Mouse (Mus musculus) heart, postnatal 25 days (tissue): ENCODE data around the gene Nelfb. TPM values are rescaled to one million over a fixed set of nuclear protein-coding genes. Genes with fewer than 3 reads are reported as not detected.
A peak's percentile ranks its signal among the peaks of the same experiment; 100 is the strongest.

Experiments used
- DNase-seq: peaks from one replicate; pipeline ENCODE4 v3.0.0; 2022; ENCODE audit warnings: low spot score
- intact Hi-C: fragments of 180-260 bp; cut with DNase I; formaldehyde crosslinking; loops from one replicate; pipeline ENCODE4 v1.15.1; 2025
- total RNA-seq, 2 experiments: library from RNA; stranded (reverse); gene quantifications; 2 replicates each; pipeline ENCODE4 v1.2.3; 2021

Gene Nelfb
- total RNA-seq, 2 experiments from 2014 or later, result 36.1 to 40.6 TPM

- no peak for DNase-seq
- intact Hi-C loops, result loop anchor here (5.0 to 10.0 kb wide), 2 partner anchors 39 to 216 kb away; partner anchors contain the start of gene Dph7
Observed at GRCm38 (mm10) chr2:25180973-25181890, 30.1 kb downstream of the Nelfb start.

DNA sequence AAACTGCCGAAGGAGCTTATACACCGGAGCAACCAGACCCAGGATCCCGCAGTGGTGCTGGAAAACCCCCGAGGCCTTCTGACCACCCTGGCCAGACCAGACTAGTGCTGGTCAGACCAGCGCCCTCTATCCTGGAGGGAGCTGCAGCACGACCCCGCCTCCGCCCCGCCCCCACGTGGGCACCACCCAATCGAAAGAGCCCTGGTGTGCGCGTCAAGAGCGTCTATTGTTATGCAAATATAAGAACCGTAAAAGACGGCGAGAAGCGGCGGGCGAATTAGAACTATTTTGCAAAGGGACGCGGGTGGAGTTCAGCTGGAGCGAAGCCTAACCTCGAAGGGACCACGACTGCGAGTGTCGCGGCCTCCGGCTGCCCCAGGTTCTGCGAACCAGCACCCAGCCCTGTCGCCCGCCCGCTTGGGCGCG, 30.8 kb downstream of the Nelfb start, which contains the start of gene Nrarp:
Gene Nrarp (plus strand): TSS at position 281 of the 426 bp plus-strand sequence.
- DNase-seq, result peak; percentile 90
- intact Hi-C loops, result loop anchor here (5.0 to 10.0 kb wide), 2 partner anchors 38 to 216 kb away; partner anchors contain the start of gene Dph7

DNA sequence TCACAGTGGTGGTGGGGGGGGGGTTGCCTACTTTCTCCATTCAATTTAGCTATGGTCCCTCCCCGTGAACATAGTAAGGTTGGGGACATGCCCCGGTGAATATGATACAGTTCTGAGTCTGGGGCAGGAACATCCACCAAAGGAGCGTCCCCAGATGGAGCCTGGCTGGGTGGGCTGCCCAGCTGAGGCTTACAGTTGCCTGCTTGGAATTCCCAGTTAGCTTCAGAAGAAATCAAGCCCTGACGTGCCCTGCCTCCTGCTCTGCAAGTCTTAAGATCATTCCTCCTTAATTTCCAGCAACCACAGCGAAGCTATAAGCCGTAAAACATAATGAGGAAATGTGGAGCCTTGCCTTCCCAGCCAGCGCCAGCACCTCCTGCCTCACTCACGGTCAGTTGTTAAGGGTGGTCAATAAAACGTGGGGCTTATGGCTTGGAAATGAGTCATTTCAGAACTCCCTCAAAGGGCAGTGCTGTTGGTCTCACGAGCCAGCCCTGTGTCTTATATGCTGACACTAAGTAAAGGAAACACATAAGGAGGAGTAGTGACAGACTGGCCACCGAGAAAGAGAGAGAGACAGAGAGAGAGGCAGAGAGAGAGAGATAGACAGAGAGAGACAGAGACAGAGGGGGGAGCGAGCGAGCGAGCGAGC, 31.6 kb downstream of the Nelfb start:
- DNase-seq, result no peak
- intact Hi-C loops, result loop anchor here (5.0 to 10.0 kb wide), 2 partner anchors 37 to 215 kb away; partner anchors contain the start of gene Dph7

- DNase-seq, result no peak
- intact Hi-C loops, result no loop called here
Observed at GRCm38 (mm10) chr2:25178285-25178972, 32.9 kb downstream of the Nelfb start.

DNA sequence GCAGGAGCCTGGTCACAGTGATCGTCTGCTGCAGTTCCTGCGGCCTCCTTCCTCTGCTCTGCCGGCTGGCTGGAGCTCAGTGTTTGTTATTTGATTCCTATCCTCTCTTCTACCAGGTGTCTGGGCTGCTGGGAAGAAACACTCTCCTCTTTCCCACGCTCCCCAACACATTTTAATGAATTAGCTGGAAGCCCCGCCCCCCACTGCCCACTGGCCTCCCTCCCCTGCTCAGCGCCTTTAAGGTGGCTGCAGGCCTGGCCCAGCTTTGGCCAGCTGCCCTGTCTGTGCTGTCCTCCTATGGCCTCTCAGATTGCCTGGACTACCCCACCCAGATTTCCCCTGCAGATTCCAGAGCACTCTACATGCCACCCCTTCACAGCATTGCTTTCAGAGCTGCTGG, 33.6 kb downstream of the Nelfb start:
- DNase-seq, result no peak
- intact Hi-C loops, result loop anchor here (2.0 kb wide), 1 partner anchor 15 kb away; no protein-coding TSS in a partner anchor

DNA sequence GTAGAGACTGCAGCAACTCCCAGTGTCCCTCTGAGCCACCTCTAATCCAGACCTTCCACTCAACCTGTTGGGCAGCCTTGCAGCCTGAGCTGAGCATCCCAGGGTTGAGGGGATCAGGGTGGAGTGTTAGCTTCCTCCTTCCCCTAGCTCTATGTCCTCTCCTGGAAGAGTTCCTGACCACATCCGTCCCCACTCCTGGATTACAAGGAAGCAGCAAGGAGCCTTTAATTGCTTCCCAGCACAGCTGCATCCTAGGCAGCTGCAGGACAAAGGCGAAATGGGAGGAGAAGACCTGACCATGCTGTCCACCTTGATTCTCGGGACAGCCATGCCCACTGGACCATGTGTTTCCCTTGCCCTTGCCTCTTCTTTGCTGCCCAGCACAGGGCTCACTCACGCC, 34.2 kb downstream of the Nelfb start:
- intact Hi-C loops, result loop anchor here (2.0 kb wide), 1 partner anchor 14 kb away; no protein-coding TSS in a partner anchor

GRCm38 (mm10) chr2:25176573-25176972, 34.7 kb downstream of the Nelfb start:
- DNase-seq, result no peak
- intact Hi-C loops, result loop anchor here (2.0 kb wide), 1 partner anchor 14 kb away; no protein-coding TSS in a partner anchor

More for the DNA sequence above, 34.2 kb downstream of the Nelfb start:
- no peak for DNase-seq

- intact Hi-C loops, result loop anchor here (2.0 kb wide), 1 partner anchor 13 kb away; no protein-coding TSS in a partner anchor
Observed at GRCm38 (mm10) chr2:25175690-25176078, 35.6 kb downstream of the Nelfb start.

DNA sequence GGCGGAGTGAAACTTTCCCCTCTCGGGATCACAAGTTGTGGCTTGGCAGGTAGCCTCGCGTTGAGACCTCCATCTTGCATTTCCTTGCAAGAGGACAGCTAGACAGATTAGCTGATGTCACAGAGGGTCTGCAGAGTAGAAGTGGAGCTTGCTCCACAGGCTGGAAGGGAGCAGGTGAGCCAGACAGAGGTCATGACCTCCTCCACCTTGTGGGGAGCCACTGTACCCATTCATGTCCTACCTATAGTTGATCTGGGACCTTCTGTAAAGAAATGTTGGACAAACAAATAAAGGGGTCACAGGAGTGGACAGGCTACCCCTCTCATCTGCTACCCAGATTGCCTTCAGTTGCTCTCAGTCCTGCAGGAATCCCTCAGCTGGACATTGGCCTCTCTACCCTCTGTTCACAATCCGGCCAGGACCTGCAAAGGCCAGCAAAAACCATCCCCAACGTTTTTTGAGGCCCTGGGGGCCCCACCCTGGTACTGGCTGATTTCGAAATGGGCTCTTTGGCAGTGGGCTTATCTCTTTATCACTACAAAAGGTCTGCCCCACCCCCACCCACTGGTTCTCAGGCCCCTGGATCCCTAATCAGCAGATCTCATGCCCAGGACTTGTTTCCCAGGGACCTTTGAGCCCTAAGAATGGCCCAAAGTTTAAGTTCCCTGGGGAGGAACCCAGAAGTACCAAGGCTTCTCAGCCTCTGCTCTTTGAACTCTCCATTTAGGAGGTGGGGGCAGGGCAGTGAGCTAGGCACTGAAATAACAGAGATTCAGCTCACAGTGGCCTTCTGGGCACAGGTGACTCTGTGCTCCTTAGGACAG, 36.2 kb downstream of the Nelfb start:
- intact Hi-C loops, result no loop called here

More at GRCm38 (mm10) chr2:25175690-25176078, 35.6 kb downstream of the Nelfb start:
- DNase-seq, result no peak

DNA sequence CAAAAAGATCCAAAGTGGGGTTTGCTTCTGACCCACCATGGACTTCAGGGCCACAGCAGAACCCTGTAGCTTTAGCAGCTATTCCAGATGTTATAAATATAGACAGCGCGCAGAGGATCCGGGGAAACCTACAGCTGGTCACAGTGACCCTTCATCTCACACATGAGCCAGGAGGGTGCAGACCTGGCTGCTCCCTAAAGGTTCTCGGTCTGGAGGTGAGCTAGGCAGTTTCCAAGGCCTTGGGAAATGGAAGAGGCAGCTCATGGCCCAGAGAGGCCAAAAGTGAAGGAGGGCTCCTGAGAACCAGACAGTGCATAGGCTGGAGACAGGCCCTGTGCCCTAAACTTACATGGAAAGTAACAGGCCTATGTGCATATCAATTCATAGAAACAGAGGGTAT, 37.5 kb downstream of the Nelfb start:
- DNase-seq, result no peak
- intact Hi-C loops, result no loop called here

More for the DNA sequence above, 36.2 kb downstream of the Nelfb start:
- no peak for DNase-seq

- intact Hi-C loops, result no loop called here
- no peak for DNase-seq
Observed at GRCm38 (mm10) chr2:25172629-25173028, 38.7 kb downstream of the Nelfb start.

DNA sequence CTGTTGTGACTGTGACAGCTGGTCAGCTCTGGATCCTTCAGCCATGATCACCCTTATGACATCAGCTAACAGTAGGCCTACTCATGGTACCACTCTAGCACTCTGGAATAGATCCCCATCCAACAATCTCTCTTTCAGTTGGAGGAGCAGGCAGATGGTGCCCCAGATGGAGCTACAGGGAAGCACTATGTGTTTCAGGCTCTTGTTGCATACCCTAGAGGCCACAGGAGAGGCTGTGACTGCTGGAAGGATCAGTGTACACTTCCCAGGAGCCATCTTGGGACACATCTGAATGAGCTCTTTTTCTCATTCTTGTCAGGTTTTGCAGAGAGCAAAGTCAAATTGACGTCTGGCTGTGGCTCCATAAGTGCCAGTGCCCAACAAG, 39.5 kb downstream of the Nelfb start:
- intact Hi-C loops, result no loop called here
- DNase-seq, result no peak

GRCm38 (mm10) chr2:25171101-25171768, 40.1 kb downstream of the Nelfb start:
- no peak for DNase-seq
- intact Hi-C loops, result no loop called here

GRCm38 (mm10) chr2:25170326-25171100, 40.8 kb downstream of the Nelfb start:
- DNase-seq, result no peak
- intact Hi-C loops, result no loop called here

DNA sequence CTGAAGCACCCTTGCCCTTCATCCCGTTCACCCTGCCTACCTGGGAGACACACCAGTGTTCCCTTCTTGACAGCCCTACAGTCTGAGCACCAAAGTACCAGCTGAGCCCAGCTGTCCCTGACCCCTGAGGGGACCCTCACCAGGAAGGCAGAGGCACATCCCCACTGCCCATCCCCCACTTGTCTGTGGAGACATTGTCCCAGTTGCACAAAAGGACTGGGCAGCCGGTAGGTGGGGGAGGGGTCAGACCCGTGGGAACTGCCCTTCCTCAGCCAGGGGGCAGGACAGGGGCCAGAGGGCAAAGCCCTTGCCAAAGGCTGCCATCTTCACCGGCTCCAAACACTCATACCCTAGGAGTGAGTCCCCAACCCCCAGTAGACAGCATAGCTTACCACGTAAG, 41.5 kb downstream of the Nelfb start:
- DNase-seq, result no peak
- intact Hi-C loops, result no loop called here

DNA sequence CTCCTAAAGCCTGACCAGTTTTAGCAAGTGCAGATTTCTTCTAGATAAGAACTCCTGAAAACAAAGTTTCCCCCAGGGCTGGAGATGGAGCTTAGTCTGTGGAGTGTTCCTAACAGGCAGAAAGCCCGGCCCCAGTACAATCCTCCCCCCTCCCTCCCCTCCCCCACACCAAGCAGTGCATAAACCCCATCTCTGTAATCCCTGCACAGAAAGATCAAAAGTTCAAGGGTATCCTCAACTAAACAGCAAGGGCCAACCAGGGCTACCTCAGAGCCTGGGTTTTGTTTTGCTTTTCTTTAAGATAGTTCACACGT, 42.7 kb downstream of the Nelfb start:
- intact Hi-C loops, result no loop called here
- no peak for DNase-seq

DNA sequence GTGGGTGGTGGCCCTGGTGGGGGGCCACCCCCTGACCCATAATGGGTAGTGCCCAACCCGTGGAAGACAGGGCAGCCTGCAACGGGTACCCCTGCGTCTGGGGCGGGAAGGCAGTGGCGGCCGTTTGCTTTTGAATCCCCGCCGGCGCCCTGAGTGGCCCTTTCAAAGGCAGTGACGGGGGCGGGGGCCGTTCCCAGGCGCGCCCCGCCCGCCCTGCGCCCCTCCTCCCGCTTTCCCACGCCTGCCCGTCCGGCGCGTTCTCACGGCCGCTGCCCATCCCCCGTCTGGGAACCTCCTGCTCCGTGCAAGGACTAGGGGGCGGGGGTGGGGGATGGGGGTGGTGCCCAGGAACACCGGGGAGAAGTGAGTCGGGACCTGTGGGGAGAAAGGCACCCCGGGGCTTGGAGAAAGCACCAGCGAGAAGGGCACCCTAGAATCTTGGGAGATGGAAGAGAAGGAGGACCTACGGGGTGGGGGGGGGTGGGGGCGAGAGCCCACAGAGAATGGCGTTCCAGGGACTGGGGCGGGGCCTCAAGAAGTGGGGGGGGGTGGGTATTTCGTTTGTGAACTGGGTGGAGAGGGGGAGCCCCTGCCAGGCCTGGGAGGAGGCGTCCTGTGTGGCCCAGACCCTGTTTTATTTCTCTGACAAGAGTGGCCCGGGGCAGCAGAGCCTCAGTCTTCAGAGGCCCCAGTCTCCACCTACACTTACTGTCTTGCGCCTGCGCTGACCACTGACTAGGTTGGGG, 43.2 kb downstream of the Nelfb start:
- peak; percentile 48 for DNase-seq
- intact Hi-C loops, result no loop called here
